Mouse (Mus musculus): ENCODE results near the gene Ampd3. TPM values are rescaled to one million over a fixed set of nuclear protein-coding genes. Genes with fewer than 3 reads are reported as not detected.

Gene Ampd3
- total RNA-seq, 2 experiments from 2014 or later, result 23.8 to 30.3 TPM

- no peak for DNase-seq
These were observed 2.9 kb downstream of the Ampd3 start for GRCm38 (mm10) chr7:110770949-110771348.

GRCm38 (mm10) chr7:110772343-110772742, 4.3 kb downstream of the Ampd3 start:
- DNase-seq, result no peak

DNA sequence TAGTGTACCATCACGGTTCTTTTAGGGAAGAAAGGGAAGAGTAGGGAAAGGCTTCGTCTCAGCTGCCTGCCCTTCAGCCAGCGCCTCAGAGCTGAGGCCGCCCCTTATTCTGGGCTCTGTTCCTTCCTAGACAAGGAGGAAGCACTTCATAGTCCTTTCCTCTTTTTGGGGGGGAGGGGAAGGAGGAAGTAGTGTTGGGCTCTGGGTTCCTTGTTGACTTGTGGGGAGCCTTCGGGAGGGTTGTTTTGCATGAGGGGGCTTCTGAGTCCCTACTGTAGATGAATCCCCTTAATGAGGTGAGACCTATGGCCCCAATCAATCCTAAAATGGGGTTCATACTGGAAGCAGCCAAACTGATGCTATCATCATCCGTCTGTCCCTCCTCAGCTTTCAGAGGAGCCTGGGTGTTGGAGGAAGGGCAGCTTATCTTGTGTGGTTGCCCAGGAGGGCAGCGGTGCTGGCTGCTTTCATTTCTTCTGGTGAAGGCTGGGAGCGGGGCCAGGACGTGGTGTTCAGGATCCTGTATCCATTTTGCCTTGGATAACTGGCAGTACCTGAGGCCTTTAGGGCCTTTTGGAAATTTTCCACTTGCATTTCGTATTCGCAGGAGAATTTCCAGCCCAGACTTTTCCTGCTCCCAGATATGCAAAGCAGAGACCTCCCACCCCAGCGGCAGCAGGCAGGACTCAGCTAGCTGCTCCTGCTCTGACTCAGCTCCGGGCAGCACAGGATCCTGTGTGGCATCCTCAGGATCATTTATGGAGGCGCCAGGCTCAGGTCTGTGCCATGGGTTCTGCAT, 5.4 kb downstream of the Ampd3 start:
- peak; percentile 60 for DNase-seq

DNA sequence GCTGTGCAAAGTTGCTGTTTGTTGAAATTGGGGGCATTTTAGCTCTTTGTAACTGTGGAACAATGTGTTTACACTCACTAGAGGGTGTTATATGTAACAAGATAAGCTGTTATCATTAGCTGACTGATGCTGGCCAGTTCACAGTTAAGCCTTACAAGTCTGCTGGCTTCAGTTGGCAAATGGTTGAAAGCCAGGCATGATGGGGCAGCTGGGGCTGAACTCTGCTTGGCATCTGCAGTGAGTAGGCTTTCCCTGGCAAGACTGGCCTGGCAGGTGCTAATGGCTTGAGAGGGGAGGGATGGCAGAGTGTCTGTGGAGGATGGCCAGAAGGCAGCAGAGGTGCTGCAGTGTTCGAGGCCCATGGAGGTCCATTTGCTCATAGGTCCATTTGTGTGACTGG, 6.1 kb downstream of the Ampd3 start:
- DNase-seq, result peak; percentile 46

DNA sequence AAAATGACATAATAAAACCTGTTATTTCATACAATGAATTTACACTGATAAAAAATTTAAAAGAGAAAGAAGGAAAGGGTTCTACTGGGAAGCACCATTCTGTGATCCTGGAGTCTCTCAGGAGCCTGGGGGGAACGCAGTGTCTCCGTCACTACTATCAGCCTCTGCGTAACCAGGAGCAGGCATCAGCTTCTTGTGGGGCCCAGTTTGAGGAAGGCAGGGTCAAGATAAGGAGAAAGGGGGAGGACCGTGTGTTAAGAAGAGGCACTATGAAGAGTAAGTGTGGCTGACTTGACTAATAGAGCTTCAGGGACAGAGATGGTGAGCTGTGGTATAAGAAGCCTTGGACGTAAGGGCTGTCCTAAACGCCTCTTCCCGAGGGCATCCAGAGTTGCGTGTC, 6.7 kb downstream of the Ampd3 start:
- no peak for DNase-seq

- DNase-seq, result no peak
These were observed 9.4 kb downstream of the Ampd3 start for GRCm38 (mm10) chr7:110777146-110778001.

DNA sequence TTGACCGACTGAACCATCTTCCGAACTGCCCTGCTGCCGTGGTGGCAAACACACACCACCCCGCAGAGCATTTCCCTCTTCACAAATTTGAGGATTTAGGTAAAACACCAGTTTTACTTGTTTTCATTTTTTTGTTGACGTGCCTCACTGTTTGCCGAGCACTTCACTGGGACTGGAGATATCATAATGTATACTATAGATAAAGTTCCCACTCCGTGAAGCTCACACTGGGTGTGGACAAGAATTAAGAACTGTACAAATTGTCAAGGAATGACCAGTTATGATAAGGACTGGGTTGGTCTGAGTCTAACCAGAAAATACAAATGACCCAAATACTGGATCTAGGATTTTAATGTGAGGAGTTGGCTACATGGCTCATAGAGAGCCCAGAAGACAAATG, 10.9 kb downstream of the Ampd3 start:
- DNase-seq, result no peak

DNA sequence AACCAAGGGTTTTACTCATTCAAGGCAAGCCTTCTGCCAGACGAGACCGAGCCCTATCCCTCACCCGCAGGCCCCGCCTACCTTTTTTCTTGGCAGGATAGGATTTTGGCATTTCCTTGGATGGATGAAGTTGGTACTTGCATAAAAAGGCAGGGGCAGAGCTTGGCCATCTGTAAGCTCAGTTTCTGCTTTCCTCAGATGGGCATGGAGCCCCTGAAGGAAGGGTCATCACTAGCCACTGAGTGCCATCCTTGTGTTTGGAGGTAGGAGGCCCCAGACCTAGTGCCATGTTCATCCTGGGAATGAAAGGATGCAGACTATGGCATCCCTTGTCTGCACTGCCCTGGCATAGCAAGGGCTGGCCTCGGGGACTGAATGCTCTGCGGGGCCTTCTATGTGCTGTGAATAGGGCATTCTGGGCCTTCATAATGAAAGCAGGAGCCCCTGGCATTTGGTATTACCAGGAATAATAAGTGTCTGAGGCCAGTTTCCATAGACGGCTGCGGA, 11.7 kb downstream of the Ampd3 start:
- no peak for DNase-seq

GRCm38 (mm10) chr7:110780520-110780919, 12.5 kb downstream of the Ampd3 start:
- no peak for DNase-seq

- no peak for DNase-seq
These were observed 13.3 kb downstream of the Ampd3 start for GRCm38 (mm10) chr7:110781231-110781711.

GRCm38 (mm10) chr7:110782135-110782534, 14.1 kb downstream of the Ampd3 start:
- DNase-seq, result peak; percentile 82

GRCm38 (mm10) chr7:110782845-110783478, 15.0 kb downstream of the Ampd3 start:
- no peak for DNase-seq

- no peak for DNase-seq
These were observed 17.0 kb downstream of the Ampd3 start for GRCm38 (mm10) chr7:110784965-110785364.

GRCm38 (mm10) chr7:110785741-110786146, 17.7 kb downstream of the Ampd3 start:
- no peak for DNase-seq

DNA sequence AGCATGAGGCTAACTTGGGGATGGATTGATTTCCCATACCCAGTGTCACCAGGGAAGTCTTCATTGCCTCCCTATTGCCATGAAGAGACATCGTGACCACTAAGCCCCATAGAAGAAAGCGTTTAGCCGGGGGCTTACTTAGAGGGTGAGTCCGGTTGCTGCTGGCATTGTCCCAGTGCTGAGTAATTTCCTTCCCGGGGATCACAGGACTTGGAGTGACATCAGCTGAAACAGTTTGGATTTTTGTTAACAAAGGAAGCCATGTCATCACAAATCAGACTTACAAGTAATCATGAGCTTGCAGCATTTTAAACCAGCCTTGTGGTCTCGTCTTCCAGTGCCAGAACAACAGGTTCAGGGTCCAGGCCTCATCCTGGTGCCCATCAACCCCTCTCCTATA, 19.3 kb downstream of the Ampd3 start:
- peak; percentile 68 for DNase-seq

DNA sequence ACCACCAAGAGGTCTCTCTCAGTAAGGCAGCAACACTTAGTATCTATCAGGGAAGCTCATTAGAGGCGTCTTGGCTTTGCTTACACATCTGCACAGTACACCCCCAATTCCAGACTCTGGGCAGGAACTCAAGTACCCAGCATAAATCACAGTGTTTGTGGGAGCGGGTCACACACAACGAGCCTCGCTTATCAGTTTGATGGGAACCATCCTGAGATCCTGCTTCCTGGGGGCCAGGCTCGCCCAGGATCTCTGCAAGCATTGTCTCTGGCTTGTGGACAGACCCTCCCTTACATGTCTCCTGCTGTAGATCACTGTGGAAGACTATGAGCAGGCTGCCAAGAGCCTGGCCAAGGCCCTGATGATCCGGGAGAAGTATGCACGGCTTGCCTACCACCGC, 22.9 kb downstream of the Ampd3 start:
- no peak for DNase-seq

DNA sequence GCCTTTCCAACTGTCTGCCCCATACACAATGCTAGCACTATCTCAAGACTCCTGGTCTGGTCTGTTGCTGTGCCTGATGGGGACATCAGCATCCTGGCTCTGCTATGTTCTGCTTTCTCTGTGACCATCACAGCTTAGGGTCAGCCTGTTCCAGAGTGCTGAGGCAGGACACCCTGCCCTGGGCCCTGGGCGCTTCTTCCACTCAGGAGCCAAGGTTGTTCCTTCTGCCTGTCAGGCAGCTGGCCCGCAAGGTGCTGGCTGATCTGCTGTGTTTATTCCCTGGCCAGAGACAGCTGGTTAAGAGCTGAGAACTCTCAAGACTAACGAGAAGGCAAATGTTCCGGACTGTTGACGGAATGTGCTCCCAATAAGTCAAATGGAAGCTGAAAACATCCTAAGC, 24.2 kb downstream of the Ampd3 start:
- no peak for DNase-seq

- DNase-seq, result no peak
These were observed 24.8 kb downstream of the Ampd3 start for GRCm38 (mm10) chr7:110792834-110793233.

- DNase-seq, result no peak
These were observed 26.7 kb downstream of the Ampd3 start for GRCm38 (mm10) chr7:110794722-110795121.

DNA sequence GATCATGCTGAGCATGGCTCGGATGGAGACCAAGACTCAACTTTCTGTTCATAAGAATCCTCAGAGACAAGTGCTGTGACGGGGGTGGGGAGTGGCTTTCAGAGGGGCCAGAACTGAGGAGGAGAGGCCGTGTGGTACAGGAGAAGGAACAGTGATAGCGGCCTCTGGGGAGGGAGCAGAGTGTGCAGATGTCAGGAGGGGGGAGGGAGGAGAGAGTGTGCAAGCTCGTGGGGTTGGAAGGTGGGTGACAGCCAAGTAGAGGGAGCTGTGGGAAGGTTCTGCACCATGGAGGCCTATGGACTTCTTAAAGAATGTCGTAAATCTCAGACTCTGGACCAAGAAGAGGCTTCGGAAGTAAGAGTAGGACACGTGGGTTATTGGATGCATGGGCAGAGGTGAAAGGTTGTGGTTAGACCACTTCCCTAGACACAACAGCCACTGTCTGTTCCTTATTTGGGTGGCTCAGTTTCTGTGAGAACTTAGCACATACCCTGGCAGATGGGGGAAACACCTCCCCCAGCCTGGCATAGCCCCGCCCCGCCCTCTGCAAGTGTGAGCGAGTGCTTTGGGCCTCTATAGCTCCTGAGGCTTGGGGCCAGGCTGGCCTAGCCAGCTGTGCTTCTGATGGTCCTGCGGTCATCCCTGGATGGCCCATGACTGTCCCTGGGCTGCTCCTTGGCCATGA, 28.5 kb downstream of the Ampd3 start:
- DNase-seq, result no peak

GRCm38 (mm10) chr7:110797722-110798409, 29.9 kb downstream of the Ampd3 start:
- no peak for DNase-seq

DNA sequence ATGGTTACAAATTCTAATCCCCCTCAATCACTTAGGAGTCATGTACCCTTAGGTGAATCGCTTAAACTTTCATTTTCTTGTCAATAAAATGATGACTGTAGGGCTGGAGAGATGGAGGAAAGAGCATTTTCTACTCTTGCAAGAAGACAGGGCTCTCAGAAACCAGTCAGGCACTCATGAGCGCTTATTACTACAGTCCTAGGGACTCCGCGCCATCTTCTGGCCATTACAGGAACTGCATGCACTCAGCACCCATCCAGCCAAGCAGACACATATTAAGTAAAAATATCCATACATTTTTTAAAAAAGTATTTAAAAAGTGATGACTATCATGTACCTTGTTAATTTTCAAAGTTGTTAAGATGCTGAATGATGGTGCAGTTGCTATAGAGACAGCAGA, 33.0 kb downstream of the Ampd3 start:
- peak; percentile 89 for DNase-seq
